In the genomic region with DNA sequence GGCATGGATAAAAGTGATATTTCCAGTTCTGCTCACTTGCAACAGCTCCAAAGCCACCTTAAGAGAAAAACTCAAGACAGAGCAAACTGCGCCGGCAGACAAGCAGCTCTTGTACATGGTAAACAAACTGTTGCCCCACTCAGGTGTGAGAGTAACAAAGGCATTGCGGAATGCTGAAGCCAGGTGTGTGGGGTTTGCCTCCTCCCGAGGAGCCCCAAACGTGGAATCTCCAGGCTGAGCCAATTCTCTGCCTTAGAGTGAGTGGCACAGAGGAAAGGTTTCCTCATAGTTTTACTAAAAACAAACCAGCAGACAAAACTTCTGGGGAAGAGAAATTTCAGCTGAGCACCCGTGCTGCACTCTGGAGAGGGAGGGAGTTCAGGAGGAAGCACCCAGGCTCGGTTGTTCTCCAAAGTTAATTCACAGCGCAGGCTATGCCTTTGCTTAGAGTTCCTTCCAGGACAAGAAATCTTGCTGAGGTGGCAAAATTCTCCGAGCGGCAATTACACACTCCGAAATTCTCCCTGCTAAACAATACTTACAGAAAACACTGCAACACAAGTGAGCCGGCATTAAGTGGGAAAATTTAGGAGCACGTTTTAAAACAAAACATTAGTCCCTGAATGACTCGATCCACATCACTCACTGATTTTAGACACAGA, we compare ENCODE assay signal across 18 mouse cellular contexts.
A peak's percentile ranks its signal among the peaks of the same experiment; 100 is the strongest.
DNase-seq lines count a peak whose midpoint lies in the region; ATAC-seq and TF ChIP-seq lines count a peak whose summit lies in the region.
"Had no signal": no experiment of that assay in that cellular context is flagged by ENCODE, and none has a peak within 500 bp of the region (broad histone marks: within the 10 kb centered on the region; RNA-seq: fewer than 3 reads in every experiment).

No protein-coding gene starts in this region.

- no peak for TF ChIP-seq POLR2A in lung, adult 2 months (IDR thresholded peaks at IDR 0.05; ENCODE audit: borderline replicate concordance, extremely low read depth, low read depth, low read length)

- 54% methylated on average over 14 of the region's 14 CpGs for WGBS in kidney, embryonic 15.5 days
- WGBS in embryonic facial prominence, embryonic 13.5 days = 51% methylated on average over 14 of the region's 14 CpGs
- WGBS in lung, adult 2 months = 40% methylated on average over 14 of the region's 14 CpGs
- 78% methylated on average over 14 of the region's 14 CpGs for WGBS in forebrain, embryonic 10.5 days
- 73% methylated on average over 14 of the region's 14 CpGs for WGBS in forebrain, embryonic 11.5 days

- no peaks in the 10 kb centered on the region for H3K9me3 ChIP-seq in kidney, embryonic 15.5 days (replicated peaks)
- H3K9me3 ChIP-seq in embryonic facial prominence, embryonic 13.5 days = no peaks in the 10 kb centered on the region
- no peaks in the 10 kb centered on the region for H3K9me3 ChIP-seq in forebrain, embryonic 10.5 days
- no peaks in the 10 kb centered on the region for H3K9me3 ChIP-seq in forebrain, embryonic 11.5 days (ENCODE audit: control insufficient read depth, low read length)
- H3K9me3 ChIP-seq: forebrain, embryonic 12.5 days; intestine, embryonic 15.5 days; midbrain, embryonic 10.5 days; neural tube, embryonic 12.5 days had no signal

- peaks cover 23% of the 10 kb centered on the region for H3K4me1 ChIP-seq in kidney, embryonic 15.5 days
- H3K4me1 ChIP-seq in embryonic facial prominence, embryonic 13.5 days = peaks cover 30% of the 10 kb centered on the region
- peaks cover 43% of the 10 kb centered on the region for H3K4me1 ChIP-seq in lung, adult 2 months (ENCODE audit: control insufficient read depth, insufficient read depth, low read length)
- peaks cover 12% of the 10 kb centered on the region; the same call in 1 of the 2 replicates for H3K4me1 ChIP-seq in forebrain, embryonic 10.5 days
- H3K4me1 ChIP-seq in forebrain, embryonic 11.5 days (replicated peaks; ENCODE audit: control insufficient read depth, insufficient read depth, low read length) = no peaks in the 10 kb centered on the region
- H3K4me1 ChIP-seq: forebrain, embryonic 12.5 days had no signal

- DNase-seq in kidney, postnatal 14 days = peak; percentile 40
- DNase-seq in lung, adult 2 months = peak; percentile 60
- peak; percentile 55 to 78 for DNase-seq in lung, postnatal 4 days
- no peak for DNase-seq in forebrain, embryonic 10.5 days (ENCODE audit: extremely low spot score, low spot score)
- no peak for DNase-seq in forebrain, embryonic 11.5 days (ENCODE audit: low spot score)
- DNase-seq: adrenal gland, adult 8-10 months; cerebellum, adult 11 months; cerebellum, postnatal 25 days; heart, postnatal 4 days; liver, postnatal 0 days; thymus, postnatal 4 days had no signal

- H3K9ac ChIP-seq in kidney, embryonic 15.5 days = no peak overlapping the region
- no peak overlapping the region for H3K9ac ChIP-seq in embryonic facial prominence, embryonic 13.5 days
- H3K9ac ChIP-seq in forebrain, embryonic 11.5 days (ENCODE audit: low read length) = no peak overlapping the region
- H3K9ac ChIP-seq: forebrain, embryonic 12.5 days; intestine, embryonic 15.5 days; liver, postnatal 0 days; neural tube, embryonic 12.5 days had no signal

- no peaks in the 10 kb centered on the region for H3K27me3 ChIP-seq in kidney, embryonic 15.5 days
- no peaks in the 10 kb centered on the region for H3K27me3 ChIP-seq in embryonic facial prominence, embryonic 13.5 days
- H3K27me3 ChIP-seq in forebrain, embryonic 10.5 days (ENCODE audit: poor library complexity, severe bottlenecking) = peaks cover 10% of the 10 kb centered on the region; the same call in 1 of the 2 replicates
- no peaks in the 10 kb centered on the region for H3K27me3 ChIP-seq in forebrain, embryonic 11.5 days (ENCODE audit: control insufficient read depth, insufficient read depth, low read length)
- H3K27me3 ChIP-seq: forebrain, embryonic 12.5 days; intestine, embryonic 15.5 days; neural tube, embryonic 12.5 days had no signal

- ATAC-seq in kidney, embryonic 15.5 days (replicated peaks; ENCODE audit: low FRiP score) = no peak
- ATAC-seq in embryonic facial prominence, embryonic 13.5 days (ENCODE audit: insufficient number of reproducible peaks, insufficient read depth, low FRiP score, low TSS enrichment, low read depth) = no peak
- no peak for ATAC-seq in forebrain, embryonic 11.5 days (replicated peaks; ENCODE audit: low FRiP score)
- ATAC-seq: intestine, embryonic 15.5 days; liver, postnatal 0 days had no signal

- no peak overlapping the region for H3K27ac ChIP-seq in kidney, embryonic 15.5 days
- H3K27ac ChIP-seq in embryonic facial prominence, embryonic 13.5 days = peak overlapping the region; percentile 60
- no peak overlapping the region for H3K27ac ChIP-seq in forebrain, embryonic 10.5 days
- H3K27ac ChIP-seq in forebrain, embryonic 11.5 days (ENCODE audit: low read depth, low read length) = no peak overlapping the region
- H3K27ac ChIP-seq: forebrain, embryonic 12.5 days; intestine, embryonic 15.5 days; layer of hippocampus, adult 2 months; midbrain, embryonic 10.5 days; neural tube, embryonic 12.5 days had no signal

- TF ChIP-seq CTCF in lung, adult 2 months (IDR thresholded peaks at IDR 0.05; ENCODE audit: insufficient read depth, low read length) = no peak

- H3K4me3 ChIP-seq in kidney, embryonic 15.5 days (replicated peaks) = no peak overlapping the region
- H3K4me3 ChIP-seq in embryonic facial prominence, embryonic 13.5 days = no peak overlapping the region
- H3K4me3 ChIP-seq in lung, adult 2 months (replicated peaks; ENCODE audit: extremely low read depth, low read depth, low read length) = no peak overlapping the region
- H3K4me3 ChIP-seq in forebrain, embryonic 10.5 days = no peak overlapping the region
- H3K4me3 ChIP-seq in forebrain, embryonic 11.5 days (ENCODE audit: low read depth, low read length) = no peak overlapping the region
- H3K4me3 ChIP-seq: forebrain, embryonic 12.5 days; intestine, embryonic 15.5 days; layer of hippocampus, adult 2 months; midbrain, embryonic 10.5 days; neural tube, embryonic 12.5 days had no signal

- no peak overlapping the region for H3K4me2 ChIP-seq in kidney, embryonic 15.5 days
- H3K4me2 ChIP-seq in embryonic facial prominence, embryonic 13.5 days = no peak overlapping the region
- H3K4me2 ChIP-seq in forebrain, embryonic 11.5 days (ENCODE audit: low read depth, low read length, severe bottlenecking) = no peak overlapping the region
- H3K4me2 ChIP-seq: forebrain, embryonic 12.5 days; intestine, embryonic 15.5 days; neural tube, embryonic 12.5 days had no signal

- no peaks in the 10 kb centered on the region for H3K36me3 ChIP-seq in kidney, embryonic 15.5 days
- peaks cover 7% of the 10 kb centered on the region; the same call in 1 of the 2 replicates for H3K36me3 ChIP-seq in embryonic facial prominence, embryonic 13.5 days
- no peaks in the 10 kb centered on the region for H3K36me3 ChIP-seq in forebrain, embryonic 10.5 days (replicated peaks)
- no peaks in the 10 kb centered on the region for H3K36me3 ChIP-seq in forebrain, embryonic 11.5 days (ENCODE audit: control insufficient read depth, insufficient read depth, low read length)
- H3K36me3 ChIP-seq: forebrain, embryonic 12.5 days; intestine, embryonic 15.5 days; midbrain, embryonic 10.5 days; neural tube, embryonic 12.5 days had no signal

Comparison
In these comparisons a context has a peak if more than half of its experiments do, and no peak if none do; other contexts are left out.
1. DNase-seq: peak in kidney, postnatal 14 days (single experiment), lung, adult 2 months (single experiment) and lung, postnatal 4 days (2 of 2); none in forebrain, embryonic 10.5 days (single experiment) and forebrain, embryonic 11.5 days (single experiment).